Mouse (Mus musculus) C2C12 (cell line): ENCODE results near the gene Mrpl49. TPM values are rescaled to one million over a fixed set of nuclear protein-coding genes. Genes with fewer than 3 reads are reported as not detected.

Experiments
- H3K27me3 ChIP-seq: one replicate; pipeline ENCODE4 v1.6.1; 2011; ENCODE audit not compliant: control insufficient read depth, insufficient read depth, insufficient read length
- H3K36me3 ChIP-seq: one replicate; pipeline ENCODE4 v1.6.1; 2011; ENCODE audit not compliant: control insufficient read depth, insufficient read depth
- H3K4me3 ChIP-seq: one replicate; pipeline ENCODE4 v1.5.1; 2011; ENCODE audit warnings: mild to moderate bottlenecking, control low read depth; ENCODE audit not compliant: poor library complexity, insufficient read depth, severe bottlenecking
- H3K79me2 ChIP-seq: one replicate; pipeline ENCODE4 v1.6.1; 2011; ENCODE audit not compliant: control insufficient read depth, insufficient read depth
- H3K79me3 ChIP-seq: one replicate; pipeline ENCODE4 v1.6.1; 2011; ENCODE audit warnings: low read depth, control low read depth
- H3ac ChIP-seq: one replicate; pipeline ENCODE3; 2011; ENCODE audit warnings: low read depth; ENCODE audit not compliant: control insufficient read depth, insufficient read length
- CEBPB ChIP-seq: IDR thresholded peaks from one replicate; pipeline ENCODE4 v1.6.1; 2011; ENCODE audit warnings: low read depth, mild to moderate bottlenecking, control low read depth, moderate library complexity
- CTCF ChIP-seq: IDR thresholded peaks from one replicate; pipeline ENCODE4 v1.5.1; 2011; ENCODE audit not compliant: control insufficient read depth, insufficient read depth, insufficient read length
- FOSL1 ChIP-seq: IDR thresholded peaks from one replicate; pipeline ENCODE4 v1.8.0; 2011; ENCODE audit warnings: mild to moderate bottlenecking, low read length; ENCODE audit not compliant: poor library complexity, insufficient read depth, severe bottlenecking
- MAX ChIP-seq: IDR thresholded peaks from one replicate; pipeline ENCODE4 v1.6.1; 2011; ENCODE audit warnings: mild to moderate bottlenecking, control low read depth
- MYOD1 ChIP-seq: IDR thresholded peaks from one replicate; pipeline ENCODE4 v1.6.1; 2011; ENCODE audit warnings: low read depth; ENCODE audit not compliant: control insufficient read depth, insufficient read length
- MYOG ChIP-seq: IDR thresholded peaks from one replicate; pipeline ENCODE4 v1.6.1; 2011; ENCODE audit not compliant: control insufficient read depth, insufficient read length; ENCODE audit errors: extremely low read depth
- USF1 ChIP-seq: IDR thresholded peaks from one replicate; pipeline ENCODE4 v1.6.1; 2011; ENCODE audit warnings: low read depth, mild to moderate bottlenecking, control low read depth, moderate library complexity
- long read RNA-seq, 2 experiments: library from polyadenylated mRNA; unstranded; transcript quantifications; one replicate each; pipeline ENCODE4 v2.0.0; 2019 to 2020
- polyA plus RNA-seq: library from polyadenylated mRNA; unstranded; fragments of >200 nt; fragmentation: generic; extraction: Trizol; gene quantifications from one replicate; pipeline ENCODE4 v1.2.1, GENCODE M21; 2012; ENCODE audit warnings: missing spikeins

The Mrpl49 gene
- 60.0 TPM for polyA plus RNA-seq
- long read RNA-seq, experiment 1, transcript Mrpl49-201 (4 exons, 1,764 nt), result major isoform, 61 of 69 reads
- long read RNA-seq, experiment 1, partial matches to known transcripts, result 2 of 69 reads
- long read RNA-seq, experiment 1, other reads (novel, unspliced or antisense), result 3 of 69 reads
- long read RNA-seq, experiment 2, transcript Mrpl49-201 (4 exons, 1,764 nt), result major isoform, 170 of 179 reads
- long read RNA-seq, experiment 2, partial matches to known transcripts, result 1 of 179 reads
- long read RNA-seq, experiment 2, other reads (novel, unspliced or antisense), result 6 of 179 reads

- H3K79me3 ChIP-seq, result peaks cover 46% of the 10 kb centered on the region
- H3ac ChIP-seq, result peak within 1 kb of the TSS; percentile 78
These were observed at the start of gene Mrpl49, which contains the start of gene Fau for GRCm38 (mm10) chr19:6057313-6058096. Gene Mrpl49, minus strand, starts transcription at chr19:6057785. Gene Fau, plus strand, starts transcription at chr19:6057844.

GRCm38 (mm10) chr19:6105586-6105985 is 48.0 kb upstream of the Mrpl49 start, which contains the start of gene Naaladl1:
Gene Naaladl1, plus strand, starts transcription at chr19:6105782.
- Histone ChIP-seq H3K27me3 (no peaks in the 10 kb centered on the region), H3K79me3 (no peaks in the 10 kb centered on the region), H3ac (no peak within 1 kb of the TSS), H3K79me2 (no peaks in the 10 kb centered on the region), H3K4me3 (no peak within 1 kb of the TSS), H3K36me3 (no peaks in the 10 kb centered on the region)
- TF ChIP-seq FOSL1 (no peak), CTCF (no peak), MYOG (no peak), CEBPB (no peak), USF1 (no peak), MAX (no peak), MYOD1 (no peak)

More at GRCm38 (mm10) chr19:6057313-6058096, at the start of gene Mrpl49, which contains the start of gene Fau:
- TF ChIP-seq CTCF (no peak), USF1 (no peak), FOSL1 (no peak), MAX (peak; percentile 53), MYOD1 (no peak), MYOG (no peak), CEBPB (no peak)
- Histone ChIP-seq H3K4me3 (peak within 1 kb of the TSS; percentile 98), H3K27me3 (no peaks in the 10 kb centered on the region), H3K36me3 (peaks cover 38% of the 10 kb centered on the region), H3K79me2 (peaks cover 68% of the 10 kb centered on the region)

GRCm38 (mm10) chr19:6104476-6104875 is 46.9 kb upstream of the Mrpl49 start:
- H3K79me3 ChIP-seq, result no peaks in the 10 kb centered on the region
- H3K79me2 ChIP-seq, result no peaks in the 10 kb centered on the region
- TF ChIP-seq USF1 (no peak), CEBPB (no peak), MYOG (no peak), MYOD1 (no peak), FOSL1 (no peak), MAX (no peak), CTCF (no peak)
- H3ac ChIP-seq, result no peak overlapping the region
- no peaks in the 10 kb centered on the region for H3K27me3 ChIP-seq
- H3K36me3 ChIP-seq, result no peaks in the 10 kb centered on the region
- no peak overlapping the region for H3K4me3 ChIP-seq

DNA sequence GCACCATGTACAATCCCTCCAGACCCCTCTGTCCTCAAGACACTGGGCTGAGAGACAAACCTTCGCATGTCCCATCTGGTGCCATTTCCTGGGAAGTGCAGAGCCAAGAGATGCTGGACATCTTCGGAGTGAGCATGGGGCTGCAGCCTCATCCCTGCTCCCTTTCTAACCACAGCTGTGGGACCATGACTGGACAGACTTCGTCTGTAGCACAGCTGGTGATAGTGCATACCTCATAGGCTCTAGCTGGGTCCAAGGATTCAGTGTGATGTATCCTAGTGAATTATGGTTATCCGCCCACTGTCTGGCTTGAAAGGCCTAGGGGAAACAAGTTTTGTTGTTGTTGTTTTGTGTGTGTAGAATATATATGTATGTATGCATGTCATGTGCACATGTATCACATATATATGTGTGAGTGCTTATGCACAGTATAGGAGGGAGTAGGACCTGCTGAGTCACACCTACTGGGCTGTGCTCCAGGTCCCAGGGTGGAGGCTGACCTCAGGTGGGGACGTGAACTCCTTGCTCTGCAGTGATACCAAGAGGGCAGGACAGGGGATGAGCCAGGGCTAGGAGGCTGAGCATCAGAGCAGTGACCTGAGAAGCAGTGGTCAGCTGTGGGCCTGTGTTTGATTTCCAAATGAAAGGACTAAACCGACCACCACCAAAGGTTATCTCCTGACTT is 44.7 kb upstream of the Mrpl49 start:
- no peak for TF ChIP-seq CTCF
- Histone ChIP-seq H3K36me3 (no peaks in the 10 kb centered on the region), H3K79me2 (no peaks in the 10 kb centered on the region), H3K79me3 (no peaks in the 10 kb centered on the region), H3ac (no peak overlapping the region), H3K4me3 (no peak overlapping the region), H3K27me3 (no peaks in the 10 kb centered on the region)

DNA sequence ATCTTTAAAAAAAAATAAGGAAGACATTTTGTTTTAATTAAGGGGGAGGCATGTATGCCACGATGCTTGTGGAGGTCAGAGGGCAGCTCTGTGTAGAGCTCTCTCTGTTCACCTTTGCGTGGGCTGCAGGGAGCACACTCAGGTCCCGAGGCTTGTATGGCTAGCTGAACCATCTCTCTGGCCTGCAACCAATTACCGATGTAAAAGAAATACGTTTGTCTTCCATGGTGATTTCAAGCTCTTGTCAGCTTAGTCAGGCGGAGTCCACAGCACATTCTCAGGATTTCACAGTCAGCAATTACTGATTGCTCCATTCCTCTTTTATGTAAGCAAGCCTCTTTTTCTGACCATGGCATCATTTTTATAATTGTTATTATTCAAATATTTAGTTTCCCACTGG is 43.6 kb upstream of the Mrpl49 start:
- TF ChIP-seq CEBPB, result no peak
- Histone ChIP-seq H3K79me2 (no peaks in the 10 kb centered on the region), H3ac (no peak overlapping the region), H3K36me3 (no peaks in the 10 kb centered on the region), H3K27me3 (no peaks in the 10 kb centered on the region), H3K79me3 (no peaks in the 10 kb centered on the region), H3K4me3 (no peak overlapping the region)
